Mouse (Mus musculus) myocyte (in vitro differentiated cells): ENCODE data around the gene Timp3. TPM values are rescaled to one million over a fixed set of nuclear protein-coding genes. Genes with fewer than 3 reads are reported as not detected.

Experiments used
- H3K27me3 ChIP-seq: one replicate; pipeline ENCODE4 v1.6.1; 2011; ENCODE audit not compliant: control insufficient read depth, insufficient read depth, insufficient read length
- H3K36me3 ChIP-seq: one replicate; pipeline ENCODE4 v1.6.1; 2011; ENCODE audit not compliant: control insufficient read depth, insufficient read depth
- H3K4me2 ChIP-seq: one replicate; pipeline ENCODE4 v1.6.1; 2011; ENCODE audit warnings: low read depth, control low read depth
- H3K4me3 ChIP-seq: one replicate; pipeline ENCODE4 v1.5.1; 2011; ENCODE audit warnings: mild to moderate bottlenecking, control low read depth, moderate library complexity
- H3K79me2 ChIP-seq: one replicate; pipeline ENCODE4 v1.6.1; 2011; ENCODE audit not compliant: control insufficient read depth, insufficient read depth
- H3ac ChIP-seq: one replicate; pipeline ENCODE4 v1.6.1; 2011; ENCODE audit not compliant: control insufficient read depth, insufficient read length
- CEBPB ChIP-seq: IDR thresholded peaks from 2 replicates; pipeline ENCODE4 v1.6.1; 2011; ENCODE audit warnings: mild to moderate bottlenecking, moderate library complexity; ENCODE audit not compliant: poor library complexity, insufficient read depth, severe bottlenecking
- E2F4 ChIP-seq: IDR thresholded peaks from one replicate; pipeline ENCODE4 v1.6.1; 2011; ENCODE audit warnings: mild to moderate bottlenecking, control low read depth, moderate library complexity; ENCODE audit not compliant: insufficient read depth
- MAX ChIP-seq: IDR thresholded peaks from one replicate; pipeline ENCODE4 v1.6.1; 2011; ENCODE audit warnings: low read depth, mild to moderate bottlenecking, control low read depth
- MYOD1 ChIP-seq, 3 experiments: IDR thresholded peaks; one replicate each; pipeline ENCODE4 v1.6.1; 2011; ENCODE audit warnings: control low read depth in 2 of 3, low read depth in 2 of 3, mild to moderate bottlenecking in 2 of 3, moderate library complexity in 1 of 3; ENCODE audit not compliant: insufficient read length in 2 of 3, control insufficient read depth in 1 of 3
- MYOG ChIP-seq, 3 experiments: IDR thresholded peaks; one replicate each; pipeline ENCODE4 v1.6.1; 2011; ENCODE audit warnings: control low read depth in 2 of 3, low read depth in 2 of 3, mild to moderate bottlenecking in 2 of 3; ENCODE audit not compliant: insufficient read length in 2 of 3, control insufficient read depth in 1 of 3, insufficient read depth in 1 of 3
- POLR2A ChIP-seq: IDR thresholded peaks from one replicate; pipeline ENCODE4 v1.6.1; 2011; ENCODE audit warnings: low read depth, mild to moderate bottlenecking, control low read depth, moderate library complexity; ENCODE audit not compliant: insufficient read length
- POLR2AphosphoS2 ChIP-seq: IDR thresholded peaks from one replicate; pipeline ENCODE4 v1.6.1; 2011; ENCODE audit warnings: low read depth, control low read depth; ENCODE audit not compliant: insufficient read length
- REST ChIP-seq: IDR thresholded peaks from one replicate; pipeline ENCODE4 v1.6.1; 2011; ENCODE audit warnings: mild to moderate bottlenecking, control low read depth, moderate library complexity; ENCODE audit not compliant: insufficient read depth, insufficient read length
- SRF ChIP-seq: IDR thresholded peaks from one replicate; pipeline ENCODE4 v1.6.1; 2011; ENCODE audit warnings: low read depth; ENCODE audit not compliant: control insufficient read depth, insufficient read length
- TCF12 ChIP-seq: IDR thresholded peaks from one replicate; pipeline ENCODE4 v1.6.1; 2011; ENCODE audit warnings: mild to moderate bottlenecking, control low read depth; ENCODE audit not compliant: poor library complexity, insufficient read depth, severe bottlenecking
- TCF3 ChIP-seq: IDR thresholded peaks from one replicate; pipeline ENCODE4 v1.6.1; 2011; ENCODE audit warnings: low read depth, control low read depth; ENCODE audit not compliant: insufficient read length
- USF1 ChIP-seq: IDR thresholded peaks from one replicate; pipeline ENCODE4 v1.6.1; 2011; ENCODE audit warnings: low read depth, mild to moderate bottlenecking, control low read depth, moderate library complexity
- polyA plus RNA-seq: library from polyadenylated mRNA; unstranded; fragments of >200 nt; fragmentation: generic; extraction: Trizol; gene quantifications from one replicate; pipeline ENCODE4 v1.2.1, GENCODE M21; 2012; ENCODE audit warnings: missing spikeins

Timp3 gene
- polyA plus RNA-seq, 1 experiment: 18.7 TPM

DNA sequence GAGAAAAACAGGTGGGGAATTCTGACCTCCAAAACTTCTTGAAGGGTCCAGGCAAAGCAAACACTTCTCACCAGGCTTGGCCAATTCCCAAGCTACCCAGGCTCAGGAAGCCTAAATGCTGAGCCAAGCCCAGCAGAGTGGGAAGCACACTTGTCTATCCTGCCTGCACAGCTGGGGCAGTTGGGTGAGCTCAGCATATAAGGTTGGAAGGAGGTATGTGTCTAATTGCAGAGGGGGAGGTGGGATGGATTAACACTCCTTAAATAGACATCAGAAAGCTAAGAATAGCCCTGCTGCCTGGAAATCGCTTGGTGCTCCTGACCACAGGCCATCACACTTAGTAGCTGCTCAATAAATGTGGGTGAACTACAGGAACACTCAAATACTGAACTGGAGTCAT, 13.3 kb downstream of the Timp3 start:
- TF ChIP-seq MAX (no peak), SRF (no peak), REST (no peak), TCF3 (peak; percentile 75), POLR2AphosphoS2 (no peak), USF1 (no peak), MYOG (IDR thresholded peaks at IDR 0.05; ENCODE audit: control insufficient read depth in 1 of 3, insufficient read depth in 1 of 3, insufficient read length in 2 of 3, low read depth in 2 of 3) (peak; percentile 69 to 94 (median 93)), CEBPB (no peak), MYOD1 (IDR thresholded peaks at IDR 0.05; ENCODE audit: control insufficient read depth in 1 of 3, insufficient read length in 2 of 3, low read depth in 2 of 3) (peak; percentile 22 to 93 (median 82)), TCF12 (peak; percentile 79), POLR2A (no peak), E2F4 (no peak)
- Histone ChIP-seq H3ac (no peak overlapping the region), H3K79me2 (peaks cover 28% of the 10 kb centered on the region), H3K4me3 (no peak overlapping the region), H3K36me3 (peaks cover 10% of the 10 kb centered on the region), H3K4me2 (no peak overlapping the region), H3K27me3 (no peaks in the 10 kb centered on the region)

GRCm38 (mm10) chr10:86315513-86315912, 15.3 kb downstream of the Timp3 start:
- Histone ChIP-seq H3K27me3 (no peaks in the 10 kb centered on the region), H3K36me3 (peaks cover 10% of the 10 kb centered on the region), H3ac (no peak overlapping the region), H3K4me3 (no peak overlapping the region), H3K79me2 (peaks cover 23% of the 10 kb centered on the region), H3K4me2 (no peak overlapping the region)
- no peak for TF ChIP-seq MYOG (IDR thresholded peaks at IDR 0.05; ENCODE audit: control insufficient read depth in 1 of 3, insufficient read depth in 1 of 3, insufficient read length in 2 of 3, low read depth in 2 of 3)
- no peak for TF ChIP-seq TCF3

DNA sequence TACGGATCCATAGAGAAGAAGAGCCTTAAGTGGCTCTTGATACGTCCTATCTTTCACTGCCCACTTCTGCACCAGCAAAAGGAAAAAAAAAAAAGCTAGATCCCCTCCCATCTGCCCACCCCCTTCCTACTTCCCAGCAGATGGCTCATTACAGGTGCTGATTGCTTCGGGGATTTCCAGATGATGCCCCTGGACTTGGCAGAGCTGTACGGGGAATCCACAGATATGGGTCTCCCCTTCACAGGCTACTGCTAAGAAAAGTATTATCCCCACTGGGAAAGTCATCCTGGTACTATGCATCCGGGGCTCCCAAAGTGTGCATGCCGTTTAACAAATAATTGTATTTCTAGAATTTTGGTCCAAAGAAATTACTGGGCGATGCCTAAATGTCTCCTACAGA, 17.5 kb downstream of the Timp3 start:
- Histone ChIP-seq H3K4me3 (no peak overlapping the region), H3ac (no peak overlapping the region), H3K27me3 (no peaks in the 10 kb centered on the region), H3K36me3 (peaks cover 10% of the 10 kb centered on the region), H3K4me2 (no peak overlapping the region), H3K79me2 (peaks cover 10% of the 10 kb centered on the region)
- TF ChIP-seq SRF (no peak), CEBPB (no peak), E2F4 (no peak), MYOD1 (IDR thresholded peaks at IDR 0.05; ENCODE audit: control insufficient read depth in 1 of 3, insufficient read length in 2 of 3, low read depth in 2 of 3) (no peak)

- H3K36me3 ChIP-seq: peaks cover 10% of the 10 kb centered on the region
- no peak overlapping the region for H3K4me3 ChIP-seq
- TF ChIP-seq POLR2A (no peak), TCF3 (no peak), MYOD1 (IDR thresholded peaks at IDR 0.05; ENCODE audit: control insufficient read depth in 1 of 3, insufficient read length in 2 of 3, low read depth in 2 of 3) (no peak), REST (no peak), E2F4 (no peak), CEBPB (no peak), POLR2AphosphoS2 (no peak), SRF (no peak), MAX (no peak), TCF12 (no peak)
Observed at GRCm38 (mm10) chr10:86318552-86319140, 18.5 kb downstream of the Timp3 start.

GRCm38 (mm10) chr10:86319526-86319925, 19.4 kb downstream of the Timp3 start:
- TF ChIP-seq SRF (no peak), E2F4 (no peak), POLR2AphosphoS2 (no peak), POLR2A (no peak), TCF12 (no peak), MYOG (IDR thresholded peaks at IDR 0.05; ENCODE audit: control insufficient read depth in 1 of 3, insufficient read depth in 1 of 3, insufficient read length in 2 of 3, low read depth in 2 of 3) (no peak), CEBPB (no peak), TCF3 (no peak)
- Histone ChIP-seq H3K36me3 (peaks cover 10% of the 10 kb centered on the region), H3K4me2 (no peak overlapping the region), H3K79me2 (peaks cover 8% of the 10 kb centered on the region), H3K4me3 (no peak overlapping the region), H3ac (no peak overlapping the region), H3K27me3 (no peaks in the 10 kb centered on the region)

More at GRCm38 (mm10) chr10:86318552-86319140, 18.5 kb downstream of the Timp3 start:
- Histone ChIP-seq H3K79me2 (peaks cover 10% of the 10 kb centered on the region), H3ac (no peak overlapping the region), H3K4me2 (no peak overlapping the region), H3K27me3 (no peaks in the 10 kb centered on the region)
